Mouse (Mus musculus) kidney, embryonic 16.5 days (tissue): Measurements from ENCODE around the gene Polm. TPM values are rescaled to one million over a fixed set of nuclear protein-coding genes. Genes with fewer than 3 reads are reported as not detected.

Experiments
- ATAC-seq: fragments of 200-750 bp; cut with Nextera tagmentation; 2 replicates; pipeline ENCODE4 v1.8.0; 2017; ENCODE audit warnings: moderate TSS enrichment; ENCODE audit not compliant: low FRiP score, low TSS enrichment
- H3K27ac ChIP-seq: fragments of 300-500 bp; sonication (generic); 2 replicates; pipeline ENCODE4 v1.5.1; 2014; ENCODE audit warnings: low read length
- H3K27me3 ChIP-seq: fragments of 300-500 bp; sonication (generic); 2 replicates; pipeline ENCODE4 v1.6.1; 2014; ENCODE audit warnings: low read length, control low read depth, mixed read lengths; ENCODE audit not compliant: insufficient read depth
- H3K36me3 ChIP-seq: fragments of 300-500 bp; sonication (generic); 2 replicates; pipeline ENCODE4 v1.6.1; 2014; ENCODE audit warnings: low read length, control low read depth, mixed read lengths; ENCODE audit not compliant: insufficient read depth
- H3K4me1 ChIP-seq: fragments of 300-500 bp; sonication (generic); 2 replicates; pipeline ENCODE4 v1.6.1; 2014; ENCODE audit warnings: low read length, control low read depth, mixed read lengths; ENCODE audit not compliant: insufficient read depth
- H3K4me2 ChIP-seq: fragments of 300-500 bp; sonication (generic); replicated peaks from 2 replicates; pipeline ENCODE4 v1.6.1; 2014; ENCODE audit warnings: low read depth, low read length
- H3K4me3 ChIP-seq: fragments of 300-500 bp; sonication (generic); 2 replicates; pipeline ENCODE4 v1.5.1; 2014; ENCODE audit warnings: mild to moderate bottlenecking, low read length
- H3K9ac ChIP-seq: fragments of 300-500 bp; sonication (generic); replicated peaks from 2 replicates; pipeline ENCODE4 v1.6.1; 2014; ENCODE audit warnings: low read length
- H3K9me3 ChIP-seq: fragments of 300-500 bp; sonication (generic); 2 replicates; pipeline ENCODE4 v1.6.1; 2016; ENCODE audit warnings: low read length, control low read depth
- WGBS: fragments of 180-500 bp; shearing (Covaris S2); extraction: QIAGEN DNeasy Blood & Tissue Kit; methylation state at CpG from one replicate; pipeline ENCODE4 v1.1.7; 2014; 5-methylcytosine and 5-hydroxymethylcytosine counted together
- polyA plus RNA-seq: library from polyadenylated mRNA; unstranded; fragments of >200 nt; fragmentation: Nextera tagmentation; extraction: Ambion mirVana; gene quantifications from 2 replicates; pipeline ENCODE4 v1.2.1, GENCODE M21; 2015

Gene Polm
- polyA plus RNA-seq, 1 experiment from 2014 or later: 9.8 TPM

GRCm38 (mm10) chr11:5801511-5801910, 36.3 kb downstream of the Polm start:
- Histone ChIP-seq H3K27ac (no peak overlapping the region), H3K9me3 (no peaks in the 10 kb centered on the region), H3K4me3 (no peak overlapping the region), H3K36me3 (peaks cover 39% of the 10 kb centered on the region), H3K27me3 (no peaks in the 10 kb centered on the region), H3K4me1 (peaks cover 19% of the 10 kb centered on the region), H3K4me2 (no peak overlapping the region), H3K9ac (no peak overlapping the region)
- 94% methylated on average over 16 of the region's 16 CpGs for WGBS
- no peak for ATAC-seq

- no peak overlapping the region for H3K4me3 ChIP-seq
- H3K4me2 ChIP-seq: no peak overlapping the region
- H3K27me3 ChIP-seq: no peaks in the 10 kb centered on the region
- H3K27ac ChIP-seq: no peak overlapping the region
- no peaks in the 10 kb centered on the region for H3K9me3 ChIP-seq
- 76% methylated on average over 17 of the region's 17 CpGs for WGBS
- ATAC-seq: no peak
- peaks cover 54% of the 10 kb centered on the region for H3K36me3 ChIP-seq
- H3K4me1 ChIP-seq: peaks cover 19% of the 10 kb centered on the region
- H3K9ac ChIP-seq: no peak overlapping the region
Measured at GRCm38 (mm10) chr11:5799621-5800490, 38.0 kb downstream of the Polm start.

- no peaks in the 10 kb centered on the region for H3K9me3 ChIP-seq
- 62% methylated on average over 5 of the region's 5 CpGs for WGBS
- H3K27me3 ChIP-seq: no peaks in the 10 kb centered on the region
- H3K4me2 ChIP-seq: no peak overlapping the region
- ATAC-seq: peak; percentile 57
- H3K9ac ChIP-seq: no peak overlapping the region
- peak overlapping the region; percentile 43; the same call in 1 of the 2 replicates for H3K27ac ChIP-seq
- H3K4me3 ChIP-seq: no peak overlapping the region
- H3K4me1 ChIP-seq: peaks cover 12% of the 10 kb centered on the region; the same call in 1 of the 2 replicates
- H3K36me3 ChIP-seq: peaks cover 69% of the 10 kb centered on the region
Measured at GRCm38 (mm10) chr11:5797928-5798327, 39.9 kb downstream of the Polm start.

GRCm38 (mm10) chr11:5797371-5797770, 40.4 kb downstream of the Polm start:
- 72% methylated on average over 11 of the region's 11 CpGs for WGBS

GRCm38 (mm10) chr11:5796939-5797338, 40.9 kb downstream of the Polm start:
- no peak for ATAC-seq
- H3K36me3 ChIP-seq: peaks cover 70% of the 10 kb centered on the region
- no peak overlapping the region for H3K4me3 ChIP-seq
- no peak overlapping the region for H3K27ac ChIP-seq
- H3K9me3 ChIP-seq: no peaks in the 10 kb centered on the region
- peaks cover 4% of the 10 kb centered on the region; the same call in 1 of the 2 replicates for H3K4me1 ChIP-seq
- no peaks in the 10 kb centered on the region for H3K27me3 ChIP-seq
- H3K4me2 ChIP-seq: no peak overlapping the region
- 74% methylated on average over 15 of the region's 15 CpGs for WGBS
- H3K9ac ChIP-seq: no peak overlapping the region

More at GRCm38 (mm10) chr11:5797371-5797770, 40.4 kb downstream of the Polm start:
- no peak for ATAC-seq
- Histone ChIP-seq H3K27ac (0 out of 2 replicates have a peak overlapping the region, but pooled peaks have one; percentile 18), H3K27me3 (no peaks in the 10 kb centered on the region), H3K9ac (no peak overlapping the region), H3K4me3 (no peak overlapping the region), H3K4me2 (no peak overlapping the region), H3K9me3 (no peaks in the 10 kb centered on the region), H3K4me1 (peaks cover 8% of the 10 kb centered on the region; the same call in 1 of the 2 replicates), H3K36me3 (peaks cover 69% of the 10 kb centered on the region)

GRCm38 (mm10) chr11:5795706-5796105, 42.1 kb downstream of the Polm start:
- no peaks in the 10 kb centered on the region for H3K9me3 ChIP-seq
- H3K4me1 ChIP-seq: peaks cover 3% of the 10 kb centered on the region; the same call in 1 of the 2 replicates
- WGBS: 91% methylated on average over 7 of the region's 7 CpGs
- no peak overlapping the region for H3K4me3 ChIP-seq
- H3K4me2 ChIP-seq: no peak overlapping the region
- H3K36me3 ChIP-seq: peaks cover 68% of the 10 kb centered on the region
- no peak for ATAC-seq
- H3K9ac ChIP-seq: no peak overlapping the region
- no peak overlapping the region for H3K27ac ChIP-seq
- H3K27me3 ChIP-seq: no peaks in the 10 kb centered on the region

- Histone ChIP-seq H3K36me3 (peaks cover 64% of the 10 kb centered on the region), H3K9ac (no peak overlapping the region)
- 91% methylated on average over 9 of the region's 9 CpGs for WGBS
Measured at GRCm38 (mm10) chr11:5795290-5795689, 42.5 kb downstream of the Polm start.

GRCm38 (mm10) chr11:5790431-5790830, 47.4 kb downstream of the Polm start:
- WGBS: 87% methylated on average over 1 of the region's 1 CpGs
- Histone ChIP-seq H3K4me3 (no peak overlapping the region), H3K36me3 (peaks cover 26% of the 10 kb centered on the region), H3K27me3 (no peaks in the 10 kb centered on the region), H3K9ac (no peak overlapping the region), H3K27ac (no peak overlapping the region), H3K4me1 (peaks cover 20% of the 10 kb centered on the region), H3K4me2 (no peak overlapping the region), H3K9me3 (no peaks in the 10 kb centered on the region)
- no peak for ATAC-seq

More at GRCm38 (mm10) chr11:5795290-5795689, 42.5 kb downstream of the Polm start:
- Histone ChIP-seq H3K9me3 (no peaks in the 10 kb centered on the region), H3K27ac (no peak overlapping the region), H3K4me1 (peaks cover 3% of the 10 kb centered on the region; the same call in 1 of the 2 replicates), H3K4me3 (no peak overlapping the region), H3K27me3 (no peaks in the 10 kb centered on the region), H3K4me2 (no peak overlapping the region)
- no peak for ATAC-seq

- H3K36me3 ChIP-seq: peaks cover 20% of the 10 kb centered on the region
- no peak for ATAC-seq
- H3K27me3 ChIP-seq: no peaks in the 10 kb centered on the region
- H3K4me2 ChIP-seq: peak overlapping the region; percentile 74
- H3K4me1 ChIP-seq: peaks cover 20% of the 10 kb centered on the region
- 80% methylated on average over 3 of the region's 3 CpGs for WGBS
- H3K9me3 ChIP-seq: no peaks in the 10 kb centered on the region
- 0 out of 2 replicates have a peak overlapping the region, but pooled peaks have one; percentile 6 for H3K9ac ChIP-seq
- peak overlapping the region; percentile 79 for H3K4me3 ChIP-seq
- no peak overlapping the region for H3K27ac ChIP-seq
Measured at GRCm38 (mm10) chr11:5789754-5790333, 48.0 kb downstream of the Polm start.
